Mouse (Mus musculus) limb, embryonic 14.5 days (tissue): Measurements from ENCODE around the gene Baz1a. TPM values are rescaled to one million over a fixed set of nuclear protein-coding genes. Genes with fewer than 3 reads are reported as not detected.

Experiments
- ATAC-seq: fragments of 200-750 bp; cut with Nextera tagmentation; 2 replicates; pipeline ENCODE4 v1.8.0; 2017; ENCODE audit warnings: low read depth, moderate number of reproducible peaks, moderate TSS enrichment; ENCODE audit not compliant: low FRiP score
- DNase-seq: peaks from one replicate; pipeline ENCODE4 v3.0.0-alpha.2; 2015; ENCODE audit warnings: low spot score
- H3K27ac ChIP-seq: fragments of 300-500 bp; sonication (generic); replicated peaks from 2 replicates; pipeline ENCODE4 v1.5.1; 2014; ENCODE audit warnings: low read depth, mild to moderate bottlenecking, low read length, moderate library complexity, mixed read lengths
- H3K27me3 ChIP-seq: fragments of 300-500 bp; sonication (generic); 2 replicates; pipeline ENCODE4 v1.6.1; 2014; ENCODE audit warnings: low read length, mixed read lengths; ENCODE audit not compliant: control insufficient read depth, insufficient read depth
- H3K36me3 ChIP-seq: fragments of 300-500 bp; sonication (generic); 2 replicates; pipeline ENCODE4 v1.6.1; 2014; ENCODE audit warnings: mild to moderate bottlenecking, low read length, moderate library complexity, mixed read lengths; ENCODE audit not compliant: control insufficient read depth, insufficient read depth
- H3K4me1 ChIP-seq: fragments of 300-500 bp; sonication (generic); 2 replicates; pipeline ENCODE4 v1.6.1; 2014; ENCODE audit warnings: antibody characterized with exemption, low read length, mixed read lengths; ENCODE audit not compliant: control insufficient read depth, insufficient read depth
- H3K4me2 ChIP-seq: fragments of 300-500 bp; sonication (generic); replicated peaks from 2 replicates; pipeline ENCODE4 v1.6.1; 2014; ENCODE audit warnings: low read depth, mild to moderate bottlenecking, low read length, moderate library complexity; ENCODE audit not compliant: severe bottlenecking
- H3K4me3 ChIP-seq: fragments of 300-500 bp; sonication (generic); replicated peaks from 2 replicates; pipeline ENCODE4 v1.5.1; 2014; ENCODE audit warnings: low read length
- H3K9ac ChIP-seq: fragments of 300-500 bp; sonication (generic); 2 replicates; pipeline ENCODE4 v1.6.1; 2014; ENCODE audit warnings: mild to moderate bottlenecking, low read depth, low read length, moderate library complexity; ENCODE audit not compliant: severe bottlenecking
- H3K9me3 ChIP-seq: fragments of 300-500 bp; sonication (generic); 2 replicates; pipeline ENCODE4 v1.6.1; 2016; ENCODE audit warnings: low read length; ENCODE audit not compliant: control insufficient read depth
- POLR2A ChIP-seq: fragments of 200-500 bp; IDR thresholded peaks from 2 replicates; pipeline ENCODE4 v1.8.0; 2012; ENCODE audit warnings: inconsistent platforms, mild to moderate bottlenecking, moderate library complexity, borderline replicate concordance; ENCODE audit not compliant: insufficient read depth, insufficient read length; ENCODE audit errors: extremely low read depth
- WGBS: fragments of 180-500 bp; shearing (Covaris S2); extraction: QIAGEN DNeasy Blood & Tissue Kit; methylation state at CpG from one replicate; pipeline ENCODE4 v1.1.7; 2014; 5-methylcytosine and 5-hydroxymethylcytosine counted together
- polyA plus RNA-seq, 2 experiments: library from polyadenylated mRNA; depleted of rRNA in 1 of 2; stranded (reverse) in 1 of 2; unstranded in 1 of 2; fragments of >200 nt; fragmentation: Nextera tagmentation in 1 of 2; extraction: Ambion mirVana in 1 of 2; gene quantifications; 2 replicates each; pipeline versions ENCODE4 v1.2.1 to v1.2.3; 2012 to 2014

Gene Baz1a
- polyA plus RNA-seq, 2 experiments: 13.3 to 17.9 TPM

DNA sequence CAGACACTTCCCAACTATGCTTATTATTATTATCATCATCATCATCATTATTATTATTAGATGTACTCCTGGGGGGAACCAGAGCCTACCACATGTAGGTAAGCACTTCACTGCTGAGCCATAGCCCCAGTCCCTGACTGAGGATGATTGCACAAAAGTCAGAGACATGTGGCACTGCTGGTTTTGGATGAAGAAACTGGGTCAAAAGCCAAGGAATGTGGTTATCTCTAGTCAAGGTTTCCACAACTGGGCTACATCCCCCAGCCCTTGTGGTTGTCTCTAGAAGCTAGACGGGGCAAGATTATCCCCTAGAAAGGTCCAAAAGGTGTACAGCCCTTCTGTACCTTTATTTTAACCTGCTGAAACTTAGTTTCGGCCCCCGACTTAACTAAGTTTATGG, 21.3 kb downstream of the Baz1a start:
- no peaks in the 10 kb centered on the region for H3K4me1 ChIP-seq
- no peak overlapping the region for H3K4me2 ChIP-seq
- no peak for DNase-seq
- no peak overlapping the region for H3K4me3 ChIP-seq
- no peaks in the 10 kb centered on the region for H3K27me3 ChIP-seq
- TF ChIP-seq POLR2A: no peak
- H3K9me3 ChIP-seq: no peaks in the 10 kb centered on the region
- ATAC-seq: no peak
- 54% methylated on average over 3 of the region's 3 CpGs for WGBS
- no peaks in the 10 kb centered on the region for H3K36me3 ChIP-seq
- no peak overlapping the region for H3K27ac ChIP-seq
- no peak overlapping the region for H3K9ac ChIP-seq

DNA sequence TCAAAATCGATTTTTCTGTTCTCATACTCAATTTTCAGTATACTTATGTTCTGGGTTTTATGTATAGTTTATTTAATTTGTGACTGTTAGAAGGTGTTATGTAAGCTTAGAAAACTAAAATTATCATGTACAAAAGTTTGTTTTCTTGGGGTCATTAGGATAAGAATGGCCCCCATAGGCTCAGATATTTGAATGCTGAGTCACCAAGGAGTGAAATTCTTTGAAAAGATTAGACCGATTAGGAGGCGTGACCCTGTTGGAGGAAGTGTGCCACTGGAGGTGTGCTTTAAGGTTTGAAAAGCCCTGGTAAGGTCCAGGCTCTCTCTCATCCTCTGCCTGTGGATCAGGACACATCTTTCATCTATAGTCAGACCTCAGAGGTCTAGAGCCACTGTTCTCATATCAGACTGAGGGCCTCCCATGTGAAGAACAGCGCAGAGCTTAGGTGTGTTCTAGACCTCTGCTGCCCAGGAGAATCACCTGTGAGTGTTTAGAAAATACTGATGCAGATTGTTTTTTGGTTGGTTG, 25.8 kb downstream of the Baz1a start:
- no peak for TF ChIP-seq POLR2A
- no peak for ATAC-seq
- Histone ChIP-seq H3K9ac (no peak overlapping the region), H3K27me3 (no peaks in the 10 kb centered on the region), H3K9me3 (no peaks in the 10 kb centered on the region), H3K36me3 (no peaks in the 10 kb centered on the region), H3K4me3 (no peak overlapping the region), H3K4me1 (no peaks in the 10 kb centered on the region), H3K27ac (no peak overlapping the region), H3K4me2 (no peak overlapping the region)
- WGBS: 87% methylated on average over 4 of the region's 4 CpGs
- no peak for DNase-seq

DNA sequence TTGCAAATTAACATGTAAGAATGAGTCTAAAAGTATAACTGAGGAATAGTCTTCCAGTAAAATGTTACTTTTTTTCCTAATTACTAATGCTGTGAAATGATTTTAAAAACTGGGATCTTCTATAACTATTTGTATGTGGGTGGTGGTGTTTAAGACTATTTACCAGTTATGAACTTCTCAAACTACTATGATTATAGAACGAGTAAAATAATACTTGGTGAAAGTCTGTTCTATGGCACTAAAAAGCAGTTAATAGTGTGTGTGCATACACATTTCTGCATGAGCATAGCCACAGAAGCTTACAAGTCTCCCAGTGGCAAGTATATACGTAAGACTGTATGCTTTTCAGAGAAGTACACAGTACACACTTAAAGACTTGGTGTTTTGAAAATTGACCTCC, 27.0 kb downstream of the Baz1a start:
- no peaks in the 10 kb centered on the region for H3K36me3 ChIP-seq
- no peaks in the 10 kb centered on the region for H3K9me3 ChIP-seq
- ATAC-seq (no peak), DNase-seq (no peak)
- no peak overlapping the region for H3K27ac ChIP-seq
- no peaks in the 10 kb centered on the region for H3K4me1 ChIP-seq
- no peaks in the 10 kb centered on the region for H3K27me3 ChIP-seq
- WGBS: 90% methylated on average over 2 of the region's 2 CpGs
- H3K4me2 ChIP-seq: no peak overlapping the region
- H3K9ac ChIP-seq: no peak overlapping the region
- no peak overlapping the region for H3K4me3 ChIP-seq
- no peak for TF ChIP-seq POLR2A

DNA sequence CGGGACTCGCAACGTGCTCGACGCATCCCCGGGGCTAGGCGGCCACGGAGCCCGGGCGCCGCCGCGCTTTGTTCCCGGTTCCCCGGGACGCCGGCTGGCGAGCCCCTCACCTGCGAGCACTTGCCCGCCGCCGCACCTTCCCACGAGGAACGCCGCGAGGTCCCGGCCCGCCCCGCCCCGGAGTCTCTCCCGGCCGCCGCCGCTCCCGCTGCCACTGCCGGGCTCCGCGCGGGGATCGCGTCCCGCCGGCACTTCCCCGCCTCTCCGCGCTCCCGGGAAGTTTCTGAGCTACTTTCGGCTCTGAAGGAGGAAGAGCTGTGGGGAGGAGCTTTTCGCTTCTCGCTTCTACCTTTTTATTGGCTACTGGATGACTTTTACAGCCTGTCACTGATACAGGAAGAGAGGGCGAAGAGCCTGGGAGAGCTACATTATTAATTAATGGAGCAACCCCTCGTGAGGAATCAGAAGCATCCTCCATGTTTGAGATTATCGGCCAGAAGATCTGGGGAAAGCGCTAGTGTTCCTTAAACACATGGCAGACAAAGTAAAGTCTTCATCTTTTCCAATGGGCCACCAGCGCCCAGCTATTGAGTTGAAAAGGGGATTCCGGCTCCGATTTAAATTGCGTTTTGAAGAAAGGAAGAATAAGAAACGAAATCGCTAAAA, 28.0 kb downstream of the Baz1a start, which contains the start of gene Gm20403:
Gene Gm20403, minus strand, starts transcription at position 478 of the 666 bp plus-strand sequence.
- Histone ChIP-seq H3K27me3 (no peaks in the 10 kb centered on the region), H3K4me2 (peak within 1 kb of the TSS; percentile 91), H3K9me3 (no peaks in the 10 kb centered on the region), H3K4me3 (peak within 1 kb of the TSS; percentile 81), H3K36me3 (no peaks in the 10 kb centered on the region), H3K27ac (peak within 1 kb of the TSS; percentile 82), H3K9ac (peak within 1 kb of the TSS; percentile 85), H3K4me1 (no peaks in the 10 kb centered on the region)
- WGBS: under 1% methylated on average over 48 of the region's 60 CpGs
- no peak; the same call in 1 of the 2 replicates for TF ChIP-seq POLR2A
- ATAC-seq (peak; percentile 62), DNase-seq (peak; percentile 80)

DNA sequence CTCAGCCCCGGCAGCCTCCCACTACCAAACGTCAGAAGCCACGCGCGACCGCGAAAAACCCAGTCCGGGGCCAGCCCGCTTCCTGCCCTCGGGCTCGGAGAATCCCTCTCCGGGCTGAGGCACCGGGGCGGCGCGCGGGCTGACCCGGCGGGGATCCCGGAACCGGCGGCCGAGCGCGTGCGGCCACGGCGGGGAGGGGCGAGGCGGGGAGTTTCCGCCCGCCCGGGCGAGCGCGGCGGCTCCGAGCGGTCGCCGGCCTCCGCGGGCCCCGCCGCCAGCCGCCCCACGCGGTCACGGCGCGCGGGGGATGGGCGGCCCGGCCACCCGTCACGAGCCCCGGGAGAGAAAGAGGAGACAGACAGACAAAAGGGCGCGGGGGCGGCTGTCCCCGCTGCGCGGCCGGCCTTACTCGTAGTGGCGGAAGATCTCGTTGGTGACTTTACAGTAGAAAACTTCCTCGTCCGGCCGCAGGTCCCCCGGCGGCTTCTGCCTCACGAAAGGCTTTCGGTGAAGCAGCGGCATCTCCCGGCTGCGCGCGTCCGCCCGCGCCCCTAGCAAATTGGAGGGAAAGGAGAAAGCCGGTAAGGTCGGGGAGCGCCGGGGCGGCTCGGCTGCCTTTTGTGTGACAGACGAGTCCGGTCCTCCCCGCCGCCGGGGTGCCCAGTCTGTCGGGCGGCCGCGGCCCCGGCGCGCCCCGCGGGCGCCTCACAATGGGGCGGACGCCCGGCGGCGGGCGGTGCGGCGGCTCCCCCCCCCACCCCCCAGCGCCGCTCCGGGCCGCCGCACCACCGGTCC, 28.7 kb downstream of the Baz1a start:
- peak overlapping the region; percentile 81 for H3K4me3 ChIP-seq
- under 1% methylated on average over 54 of the region's 117 CpGs for WGBS
- no peaks in the 10 kb centered on the region for H3K9me3 ChIP-seq
- no peak for DNase-seq
- H3K4me1 ChIP-seq: no peaks in the 10 kb centered on the region
- peak overlapping the region; percentile 91 for H3K4me2 ChIP-seq
- peak overlapping the region; percentile 85 for H3K9ac ChIP-seq
- peak; percentile 58 for ATAC-seq
- H3K27ac ChIP-seq: peak overlapping the region; percentile 82
- H3K27me3 ChIP-seq: no peaks in the 10 kb centered on the region
- H3K36me3 ChIP-seq: no peaks in the 10 kb centered on the region
- TF ChIP-seq POLR2A: no peak
